Mouse (Mus musculus): ENCODE data around the gene Kif1c. TPM values are rescaled to one million over a fixed set of nuclear protein-coding genes. Genes with fewer than 3 reads are reported as not detected.

Kif1c gene
- polyA plus RNA-seq, 1 experiment = 13.7 TPM

DNA sequence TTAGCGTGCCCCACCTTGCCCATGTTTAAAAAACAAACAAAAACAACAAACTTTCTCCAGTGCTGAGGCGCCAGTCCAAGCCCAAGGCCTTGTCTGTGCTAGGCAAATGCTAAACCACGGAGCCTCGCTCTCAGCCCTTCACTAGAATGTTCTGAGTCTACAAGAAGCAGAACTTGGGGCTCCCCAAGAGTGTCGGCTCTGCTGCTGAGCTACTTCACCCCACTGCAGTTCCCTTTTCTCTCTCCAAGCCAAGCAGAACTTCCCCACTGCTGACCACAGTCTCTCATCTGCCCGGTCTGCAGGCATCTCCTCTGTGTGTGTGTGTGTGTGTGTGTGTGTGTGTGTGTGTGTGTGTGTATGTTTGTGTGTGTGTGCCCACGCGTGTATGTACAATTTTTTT lies 20.5 kb upstream of the Kif1c start:
- no peak overlapping the region for H3K4me3 ChIP-seq (replicated peaks; ENCODE audit: control insufficient read depth, low read depth, low read length)
- WGBS = 16% methylated on average over 8 of the region's 8 CpGs
- no peak for TF ChIP-seq POLR2A (IDR thresholded peaks at IDR 0.05; ENCODE audit: borderline replicate concordance, control insufficient read depth, low read depth, low read length)
- TF ChIP-seq CTCF (IDR thresholded peaks at IDR 0.05; ENCODE audit: control insufficient read depth, insufficient read depth, low read length) = no peak
- peak overlapping the region; percentile 68; the same call in 1 of the 2 replicates for H3K27ac ChIP-seq (ENCODE audit: control insufficient read depth, insufficient read depth, low read depth, low read length, poor library complexity)
- H3K4me1 ChIP-seq (ENCODE audit: control insufficient read depth, insufficient read depth, low read length) = peaks cover 4% of the 10 kb centered on the region; the same call in 1 of the 2 replicates

DNA sequence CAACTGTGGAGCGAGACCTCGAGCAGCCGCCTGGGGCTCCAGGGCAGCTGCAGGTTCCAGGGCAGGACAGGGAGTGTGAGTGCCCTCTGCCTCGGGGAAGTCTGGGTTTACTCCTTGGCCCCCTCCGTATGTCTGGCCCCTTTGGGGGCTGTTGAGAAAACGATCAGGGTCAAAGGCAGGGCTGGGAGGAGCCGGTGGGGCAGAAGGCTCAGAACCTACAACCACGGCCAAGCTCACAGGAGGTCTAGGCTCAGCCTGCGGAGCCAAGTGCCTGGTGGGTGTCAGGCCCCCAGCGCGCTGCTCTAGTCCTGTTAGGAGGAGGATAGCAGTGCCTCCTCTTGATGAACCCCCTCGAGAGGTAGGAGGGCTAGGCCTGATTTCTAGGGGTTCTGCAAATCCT lies 19.2 kb upstream of the Kif1c start:
- Histone ChIP-seq H3K4me3 (replicated peaks; ENCODE audit: control insufficient read depth, low read depth, low read length) (no peak overlapping the region), H3K27ac (ENCODE audit: control insufficient read depth, insufficient read depth, low read depth, low read length, poor library complexity) (no peak overlapping the region), H3K4me1 (ENCODE audit: control insufficient read depth, insufficient read depth, low read length) (peaks cover 4% of the 10 kb centered on the region; the same call in 1 of the 2 replicates)
- WGBS = 90% methylated on average over 12 of the region's 12 CpGs
- TF ChIP-seq CTCF (IDR thresholded peaks at IDR 0.05; ENCODE audit: control insufficient read depth, insufficient read depth, low read length) (no peak), POLR2A (IDR thresholded peaks at IDR 0.05; ENCODE audit: borderline replicate concordance, control insufficient read depth, low read depth, low read length) (no peak)

DNA sequence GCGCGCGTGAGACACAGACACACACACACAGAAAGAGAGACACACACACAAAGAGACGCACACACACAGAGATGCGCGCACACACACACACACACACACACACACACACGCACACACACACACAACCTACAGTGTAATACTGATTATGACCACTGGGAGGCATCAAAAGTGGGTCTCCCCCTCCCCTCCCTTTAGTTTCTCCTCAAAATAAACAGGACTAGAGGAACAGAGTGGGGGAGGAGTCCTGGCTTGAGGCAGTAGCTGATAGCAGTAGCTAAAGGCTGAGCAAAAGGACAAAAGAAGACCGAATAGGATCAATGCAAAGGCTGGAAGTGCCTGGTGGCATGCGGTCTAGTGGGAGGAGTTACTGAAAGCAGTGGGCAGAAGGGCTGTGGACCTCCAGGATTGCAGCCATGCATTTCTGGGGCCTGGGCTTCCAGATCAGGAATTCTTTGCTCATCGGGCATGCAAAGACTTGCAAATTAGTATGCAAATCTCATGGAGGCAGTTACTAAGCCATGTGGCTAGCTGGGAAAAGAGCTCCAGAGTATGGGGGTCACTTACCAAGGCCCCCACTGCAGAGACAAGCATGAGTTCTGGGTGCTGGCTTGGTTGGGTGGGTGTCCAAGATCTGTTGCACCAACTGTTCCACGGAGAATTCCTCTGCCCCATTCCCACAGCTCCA lies 18.3 kb upstream of the Kif1c start:
- Histone ChIP-seq H3K4me1 (ENCODE audit: control insufficient read depth, insufficient read depth, low read length) (peaks cover 4% of the 10 kb centered on the region; the same call in 1 of the 2 replicates), H3K27ac (ENCODE audit: control insufficient read depth, insufficient read depth, low read depth, low read length, poor library complexity) (no peak overlapping the region), H3K4me3 (replicated peaks; ENCODE audit: control insufficient read depth, low read depth, low read length) (no peak overlapping the region)
- 84% methylated on average over 11 of the region's 11 CpGs for WGBS
- TF ChIP-seq CTCF (IDR thresholded peaks at IDR 0.05; ENCODE audit: control insufficient read depth, insufficient read depth, low read length) = no peak
- TF ChIP-seq POLR2A (IDR thresholded peaks at IDR 0.05; ENCODE audit: borderline replicate concordance, control insufficient read depth, low read depth, low read length) = no peak

DNA sequence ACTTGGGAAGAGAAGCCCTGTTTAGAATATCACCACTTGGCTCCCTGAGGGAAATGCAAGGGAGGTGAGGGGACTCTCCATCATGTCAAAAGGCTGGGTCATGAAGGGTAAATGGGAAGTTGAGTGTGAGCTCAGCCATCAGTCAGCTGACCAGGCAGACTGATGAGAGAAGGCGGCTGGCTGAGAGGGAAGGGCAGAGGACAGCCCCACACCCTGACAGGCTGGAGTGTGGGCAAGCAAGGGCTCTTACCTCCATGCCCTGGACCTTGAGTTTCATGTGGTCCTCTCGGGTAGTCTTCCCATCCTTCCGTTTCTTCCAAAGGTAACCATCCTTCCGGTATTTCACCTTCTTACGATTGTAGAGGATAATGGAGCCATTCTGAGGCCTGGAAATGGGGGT lies 16.7 kb upstream of the Kif1c start:
- no peak overlapping the region for H3K27ac ChIP-seq (ENCODE audit: control insufficient read depth, insufficient read depth, low read depth, low read length, poor library complexity)
- 83% methylated on average over 5 of the region's 5 CpGs for WGBS
- H3K4me3 ChIP-seq (replicated peaks; ENCODE audit: control insufficient read depth, low read depth, low read length) = no peak overlapping the region
- TF ChIP-seq CTCF (IDR thresholded peaks at IDR 0.05; ENCODE audit: control insufficient read depth, insufficient read depth, low read length) = no peak
- TF ChIP-seq POLR2A (IDR thresholded peaks at IDR 0.05; ENCODE audit: borderline replicate concordance, control insufficient read depth, low read depth, low read length) = no peak
- peaks cover 4% of the 10 kb centered on the region; the same call in 1 of the 2 replicates for H3K4me1 ChIP-seq (ENCODE audit: control insufficient read depth, insufficient read depth, low read length)

DNA sequence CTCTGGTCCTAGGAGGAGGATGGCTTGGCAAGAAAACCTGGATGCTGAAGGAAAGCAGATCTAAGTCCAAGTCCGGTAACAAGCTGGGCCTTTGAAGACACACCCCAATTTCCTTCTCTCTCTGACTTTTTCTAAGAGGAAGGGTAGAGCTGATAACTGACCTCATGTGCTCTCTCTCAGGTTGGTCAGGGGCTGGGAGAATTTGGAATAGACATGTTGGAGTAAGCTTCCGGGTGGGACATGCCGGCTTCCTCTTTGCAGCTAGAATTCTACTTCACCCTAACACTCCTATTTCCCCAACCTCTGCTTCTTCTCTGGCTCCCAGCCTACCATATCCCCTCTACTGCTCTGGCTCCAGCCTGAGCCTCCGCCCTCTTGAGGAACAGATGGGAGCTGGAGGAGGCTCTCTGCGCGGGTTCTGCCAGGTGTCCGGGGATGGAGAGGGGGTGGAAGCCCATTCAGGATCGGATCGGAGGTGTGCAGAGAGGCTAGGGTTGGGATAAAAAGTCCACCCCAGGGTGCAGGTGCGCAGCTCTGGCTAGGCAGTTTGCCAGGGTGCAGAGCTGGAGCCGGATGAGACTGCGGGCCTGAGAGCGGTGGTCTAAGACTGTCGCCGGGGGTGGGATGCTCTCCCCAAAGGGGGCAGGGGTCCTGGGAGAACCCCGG lies 13.3 kb upstream of the Kif1c start:
- WGBS = 2% methylated on average over 16 of the region's 16 CpGs
- peak overlapping the region; percentile 73 for H3K4me3 ChIP-seq (replicated peaks; ENCODE audit: control insufficient read depth, low read depth, low read length)
- H3K4me1 ChIP-seq (ENCODE audit: control insufficient read depth, insufficient read depth, low read length) = no peaks in the 10 kb centered on the region
- no peak for TF ChIP-seq CTCF (IDR thresholded peaks at IDR 0.05; ENCODE audit: control insufficient read depth, insufficient read depth, low read length)
- no peak for TF ChIP-seq POLR2A (IDR thresholded peaks at IDR 0.05; ENCODE audit: borderline replicate concordance, control insufficient read depth, low read depth, low read length)
- H3K27ac ChIP-seq (ENCODE audit: control insufficient read depth, insufficient read depth, low read depth, low read length, poor library complexity) = peak overlapping the region; percentile 92

GRCm38 (mm10) chr11:70687601-70688199 lies 12.6 kb upstream of the Kif1c start, which contains the start of gene Camta2:
Gene Camta2 (minus strand): TSS chr11:70688105.
- WGBS = under 1% methylated on average over 55 of the region's 55 CpGs
- H3K27ac ChIP-seq (ENCODE audit: control insufficient read depth, insufficient read depth, low read depth, low read length, poor library complexity) = peak within 1 kb of the TSS; percentile 92

GRCm38 (mm10) chr11:70688372-70688771 lies 12.0 kb upstream of the Kif1c start:
- 42% methylated on average over 8 of the region's 8 CpGs for WGBS
- TF ChIP-seq CTCF (IDR thresholded peaks at IDR 0.05; ENCODE audit: control insufficient read depth, insufficient read depth, low read length) (no peak), POLR2A (IDR thresholded peaks at IDR 0.05; ENCODE audit: borderline replicate concordance, control insufficient read depth, low read depth, low read length) (no peak)
- H3K27ac ChIP-seq (ENCODE audit: control insufficient read depth, insufficient read depth, low read depth, low read length, poor library complexity) = no peak overlapping the region

More at GRCm38 (mm10) chr11:70687601-70688199, 12.6 kb upstream of the Kif1c start, which contains the start of gene Camta2:
- H3K4me1 ChIP-seq (ENCODE audit: control insufficient read depth, insufficient read depth, low read length) = no peaks in the 10 kb centered on the region
- H3K4me3 ChIP-seq (replicated peaks; ENCODE audit: control insufficient read depth, low read depth, low read length) = peak within 1 kb of the TSS; percentile 73
- TF ChIP-seq POLR2A (IDR thresholded peaks at IDR 0.05; ENCODE audit: borderline replicate concordance, control insufficient read depth, low read depth, low read length) (peak; percentile 59; the same call in 1 of the 2 replicates), CTCF (IDR thresholded peaks at IDR 0.05; ENCODE audit: control insufficient read depth, insufficient read depth, low read length) (peak; percentile 24)

DNA sequence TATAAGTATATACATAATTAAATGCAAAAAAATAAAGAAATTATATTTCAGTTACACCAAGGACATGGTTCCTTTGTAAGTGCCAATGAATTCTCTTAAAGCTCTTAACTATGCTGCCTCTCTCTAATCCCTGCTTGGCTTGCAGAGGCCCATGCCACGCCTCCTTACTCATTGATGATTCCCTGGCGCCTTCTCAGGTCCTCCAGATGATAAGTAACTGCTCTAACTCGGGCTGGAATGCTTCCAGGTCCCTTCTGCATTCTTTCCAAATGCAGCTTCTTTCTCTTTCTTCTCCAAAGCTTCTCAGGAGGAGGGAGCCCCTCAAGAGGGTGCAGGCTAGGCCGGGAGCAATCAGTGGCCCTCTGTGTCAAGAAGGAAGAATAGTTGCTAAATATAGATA lies 10.8 kb upstream of the Kif1c start:
- WGBS = 66% methylated on average over 4 of the region's 4 CpGs

More at GRCm38 (mm10) chr11:70688372-70688771, 12.0 kb upstream of the Kif1c start:
- Histone ChIP-seq H3K4me1 (ENCODE audit: control insufficient read depth, insufficient read depth, low read length) (no peaks in the 10 kb centered on the region), H3K4me3 (replicated peaks; ENCODE audit: control insufficient read depth, low read depth, low read length) (no peak overlapping the region)

More for the DNA sequence above, 10.8 kb upstream of the Kif1c start:
- Histone ChIP-seq H3K4me1 (ENCODE audit: control insufficient read depth, insufficient read depth, low read length) (no peaks in the 10 kb centered on the region), H3K4me3 (replicated peaks; ENCODE audit: control insufficient read depth, low read depth, low read length) (no peak overlapping the region), H3K27ac (ENCODE audit: control insufficient read depth, insufficient read depth, low read depth, low read length, poor library complexity) (no peak overlapping the region)
- TF ChIP-seq CTCF (IDR thresholded peaks at IDR 0.05; ENCODE audit: control insufficient read depth, insufficient read depth, low read length) = no peak
- no peak for TF ChIP-seq POLR2A (IDR thresholded peaks at IDR 0.05; ENCODE audit: borderline replicate concordance, control insufficient read depth, low read depth, low read length)
